Mouse (Mus musculus) CH12.LX (cell line): ENCODE results near the gene Olfr91. TPM values are rescaled to one million over a fixed set of nuclear protein-coding genes. Genes with fewer than 3 reads are reported as not detected.
A peak's percentile ranks its signal among the peaks of the same experiment; 100 is the strongest.

ENCODE experiments used
- DNase-seq: peaks from one replicate; pipeline ENCODE4 v3.0.0-alpha.2; 2013; ENCODE audit errors: extremely low read depth
- H3K27ac ChIP-seq: 2 replicates; pipeline ENCODE4 v1.5.1; 2012; ENCODE audit warnings: low read depth, mild to moderate bottlenecking, control low read depth, moderate library complexity; ENCODE audit not compliant: insufficient read depth
- H3K27me3 ChIP-seq: replicated peaks from 2 replicates; pipeline ENCODE3; 2012; ENCODE audit warnings: inconsistent platforms
- H3K36me3 ChIP-seq, 2 experiments: replicated peaks in 1 of 2; 2 replicates each; pipeline versions ENCODE3 to v1.6.1; 2012; ENCODE audit warnings: inconsistent platforms in 1 of 2, low read length in 1 of 2, mild to moderate bottlenecking in 1 of 2, mixed read lengths in 1 of 2, moderate library complexity in 1 of 2; ENCODE audit not compliant: control insufficient read depth in 1 of 2, insufficient read depth in 1 of 2
- H3K4me1 ChIP-seq, 2 experiments: 2 replicates each; pipeline ENCODE4 v1.6.1; 2012; ENCODE audit warnings: inconsistent platforms in 1 of 2, moderate library complexity in 1 of 2; ENCODE audit not compliant: insufficient read depth in 2 of 2, control insufficient read depth in 1 of 2
- H3K4me2 ChIP-seq: 2 replicates; pipeline ENCODE4 v1.6.1; 2012; ENCODE audit warnings: low read depth, mild to moderate bottlenecking, control low read depth; ENCODE audit not compliant: poor library complexity, insufficient read depth, severe bottlenecking
- H3K4me3 ChIP-seq, 3 experiments: fragments of 150-350 bp in 1 of 3; sonication (generic) in 1 of 3; replicated peaks in 1 of 3; 2 replicates each; pipeline versions ENCODE3 to v1.5.1; 2011 to 2012; ENCODE audit warnings: low read depth in 2 of 3, low read length in 2 of 3, mild to moderate bottlenecking in 2 of 3, moderate library complexity in 2 of 3, control low read depth in 1 of 3, improper control_type of control experiment in 1 of 3, inconsistent platforms in 1 of 3, mixed read lengths in 1 of 3; ENCODE audit not compliant: poor library complexity in 1 of 3
- H3K79me2 ChIP-seq: replicated peaks from 2 replicates; pipeline ENCODE4 v1.6.1; 2012; ENCODE audit warnings: mild to moderate bottlenecking, moderate library complexity; ENCODE audit not compliant: control insufficient read depth, poor library complexity, insufficient read depth, severe bottlenecking; ENCODE audit errors: extremely low read depth
- H3K9ac ChIP-seq: 2 replicates; pipeline ENCODE4 v1.6.1; 2012; ENCODE audit warnings: low read depth, mild to moderate bottlenecking, control low read depth, moderate library complexity; ENCODE audit not compliant: insufficient read depth
- H3K9me3 ChIP-seq: replicated peaks from 2 replicates; pipeline ENCODE3; 2012; ENCODE audit warnings: low read length, inconsistent platforms, mixed read lengths
- BHLHE40 ChIP-seq: IDR thresholded peaks from 2 replicates; pipeline ENCODE4 v1.6.1; 2011; ENCODE audit warnings: mild to moderate bottlenecking, low read depth, low read length, improper control_type of control experiment
- CHD1 ChIP-seq: IDR thresholded peaks from 2 replicates; pipeline ENCODE4 v1.6.1; 2012; ENCODE audit warnings: low read depth, low read length, improper control_type of control experiment, inconsistent platforms
- CHD2 ChIP-seq: IDR thresholded peaks from 2 replicates; pipeline ENCODE4 v1.6.1; 2011; ENCODE audit warnings: low read length, improper control_type of control experiment
- CTCF ChIP-seq, 2 experiments: IDR thresholded peaks in 1 of 2; conservative IDR thresholded peaks in 1 of 2; 2 replicates each; pipeline ENCODE4 v1.5.1; 2011 to 2012; ENCODE audit warnings: low read depth in 2 of 2, low read length in 2 of 2, improper control_type of control experiment in 1 of 2, inconsistent platforms in 1 of 2, mild to moderate bottlenecking in 1 of 2, moderate library complexity in 1 of 2
- E2F4 ChIP-seq: IDR thresholded peaks from 2 replicates; pipeline ENCODE4 v1.6.1; 2011; ENCODE audit warnings: low read depth, low read length, improper control_type of control experiment; ENCODE audit not compliant: insufficient replicate concordance
- ELF1 ChIP-seq: IDR thresholded peaks from 2 replicates; pipeline ENCODE4 v1.6.1; 2014; ENCODE audit warnings: low read depth, mild to moderate bottlenecking, inconsistent platforms, low read length, improper control_type of control experiment
- EP300 ChIP-seq: IDR thresholded peaks from 2 replicates; pipeline ENCODE4 v1.6.1; 2011; ENCODE audit warnings: low read length, improper control_type of control experiment
- ETS1 ChIP-seq: conservative IDR thresholded peaks from 2 replicates; pipeline ENCODE4 v1.6.1; 2012; ENCODE audit warnings: low read depth, mild to moderate bottlenecking, inconsistent platforms, low read length, improper control_type of control experiment, moderate library complexity
- GABPA ChIP-seq: IDR thresholded peaks from 2 replicates; pipeline ENCODE4 v1.6.1; 2012; ENCODE audit warnings: low read depth, low read length, improper control_type of control experiment, inconsistent platforms; ENCODE audit not compliant: insufficient replicate concordance
- HCFC1 ChIP-seq: IDR thresholded peaks from 2 replicates; pipeline ENCODE4 v1.6.1; 2012; ENCODE audit warnings: low read depth, mild to moderate bottlenecking, inconsistent platforms, low read length, improper control_type of control experiment
- IRF4 ChIP-seq: IDR thresholded peaks from 2 replicates; pipeline ENCODE4 v1.6.1; 2014; ENCODE audit warnings: low read depth, mild to moderate bottlenecking, inconsistent platforms, low read length, improper control_type of control experiment
- JUN ChIP-seq: IDR thresholded peaks from 2 replicates; pipeline ENCODE4 v1.6.1; 2011; ENCODE audit warnings: low read depth, mild to moderate bottlenecking, low read length, improper control_type of control experiment, moderate library complexity; ENCODE audit not compliant: insufficient read depth
- JUND ChIP-seq: conservative IDR thresholded peaks from 2 replicates; pipeline ENCODE4 v1.6.1; 2011; ENCODE audit warnings: low read depth, low read length, improper control_type of control experiment
- KAT2A ChIP-seq: IDR thresholded peaks from 2 replicates; pipeline ENCODE4 v1.6.1; 2012; ENCODE audit warnings: low read length, improper control_type of control experiment, inconsistent platforms; ENCODE audit not compliant: insufficient replicate concordance
- MAFK ChIP-seq: IDR thresholded peaks from 2 replicates; pipeline ENCODE4 v1.6.1; 2011; ENCODE audit warnings: low read length, improper control_type of control experiment; ENCODE audit not compliant: insufficient replicate concordance
- MAX ChIP-seq: IDR thresholded peaks from 2 replicates; pipeline ENCODE4 v1.6.1; 2011; ENCODE audit warnings: low read length, improper control_type of control experiment
- MAZ ChIP-seq: IDR thresholded peaks from 2 replicates; pipeline ENCODE4 v1.6.1; 2012; ENCODE audit warnings: low read depth, mild to moderate bottlenecking, inconsistent platforms, low read length, improper control_type of control experiment, moderate library complexity
- MEF2A ChIP-seq: IDR thresholded peaks from 2 replicates; pipeline ENCODE4 v1.6.1; 2014; ENCODE audit warnings: low read depth, mild to moderate bottlenecking, inconsistent platforms, low read length, improper control_type of control experiment, borderline replicate concordance
- MXI1 ChIP-seq: IDR thresholded peaks from 2 replicates; pipeline ENCODE4 v1.6.1; 2011; ENCODE audit warnings: mild to moderate bottlenecking, low read depth, low read length, improper control_type of control experiment
- MYC ChIP-seq: IDR thresholded peaks from 2 replicates; pipeline ENCODE4 v1.6.1; 2011; ENCODE audit warnings: low read depth, mild to moderate bottlenecking, improper control_type of control experiment, low read length
- NELFE ChIP-seq: IDR thresholded peaks from 2 replicates; pipeline ENCODE4 v1.6.1; 2011; ENCODE audit warnings: low read depth, low read length, improper control_type of control experiment
- NRF1 ChIP-seq: IDR thresholded peaks from 2 replicates; pipeline ENCODE4 v1.6.1; 2014; ENCODE audit warnings: low read depth, mild to moderate bottlenecking, inconsistent platforms, low read length, improper control_type of control experiment, moderate library complexity
- PAX5 ChIP-seq: IDR thresholded peaks from 2 replicates; pipeline ENCODE4 v1.6.1; 2012; ENCODE audit warnings: low read length, inconsistent platforms, mixed read lengths
- POLR2A ChIP-seq: IDR thresholded peaks from 2 replicates; pipeline ENCODE4 v1.6.1; 2011; ENCODE audit warnings: low read depth, mild to moderate bottlenecking, improper control_type of control experiment, low read length
- POLR2AphosphoS2 ChIP-seq: IDR thresholded peaks from 2 replicates; pipeline ENCODE4 v1.6.1; 2011; ENCODE audit warnings: low read depth, low read length, improper control_type of control experiment
- RAD21 ChIP-seq: IDR thresholded peaks from 2 replicates; pipeline ENCODE4 v1.6.1; 2011; ENCODE audit warnings: low read depth, mild to moderate bottlenecking, low read length, improper control_type of control experiment, moderate library complexity
- RCOR1 ChIP-seq: conservative IDR thresholded peaks from 2 replicates; pipeline ENCODE4 v1.6.1; 2012; ENCODE audit warnings: low read depth, mild to moderate bottlenecking, inconsistent platforms, low read length, improper control_type of control experiment
- SIN3A ChIP-seq: IDR thresholded peaks from 2 replicates; pipeline ENCODE4 v1.6.1; 2012; ENCODE audit warnings: low read length, improper control_type of control experiment, inconsistent platforms
- SMC3 ChIP-seq: IDR thresholded peaks from 2 replicates; pipeline ENCODE4 v1.6.1; 2011; ENCODE audit warnings: low read depth, low read length, improper control_type of control experiment
- TBP ChIP-seq: conservative IDR thresholded peaks from 2 replicates; pipeline ENCODE4 v1.6.1; 2011; ENCODE audit warnings: low read depth, low read length, improper control_type of control experiment
- TCF12 ChIP-seq: IDR thresholded peaks from 2 replicates; pipeline ENCODE4 v1.6.1; 2014; ENCODE audit warnings: low read depth, mild to moderate bottlenecking, inconsistent platforms, low read length, improper control_type of control experiment
- UBTF ChIP-seq: IDR thresholded peaks from 2 replicates; pipeline ENCODE4 v1.6.1; 2012; ENCODE audit warnings: low read depth, mild to moderate bottlenecking, inconsistent platforms, low read length, improper control_type of control experiment, moderate library complexity
- USF1 ChIP-seq: IDR thresholded peaks from 2 replicates; pipeline ENCODE4 v1.6.1; 2014; ENCODE audit warnings: low read depth, mild to moderate bottlenecking, inconsistent platforms, low read length, improper control_type of control experiment
- USF2 ChIP-seq: conservative IDR thresholded peaks from 2 replicates; pipeline ENCODE4 v1.6.1; 2011; ENCODE audit warnings: low read depth, low read length, improper control_type of control experiment
- ZC3H11A ChIP-seq: IDR thresholded peaks from 2 replicates; pipeline ENCODE4 v1.6.1; 2012; ENCODE audit warnings: low read depth, mild to moderate bottlenecking, inconsistent platforms, low read length, improper control_type of control experiment
- ZKSCAN1 ChIP-seq: IDR thresholded peaks from 2 replicates; pipeline ENCODE4 v1.6.1; 2012; ENCODE audit warnings: low read depth, inconsistent platforms, low read length, improper control_type of control experiment, borderline replicate concordance
- ZMIZ1 ChIP-seq: IDR thresholded peaks from 2 replicates; pipeline ENCODE4 v1.6.1; 2012; ENCODE audit warnings: low read depth, mild to moderate bottlenecking, inconsistent platforms, low read length, improper control_type of control experiment
- ZNF384 ChIP-seq: IDR thresholded peaks from 2 replicates; pipeline ENCODE4 v1.6.1; 2012; ENCODE audit warnings: low read depth, low read length, improper control_type of control experiment, inconsistent platforms
- dilution Hi-C: fragments of 300-500 bp; cut with MboI; formaldehyde crosslinking; loops from 2 replicates; pipeline ENCODE4 v1.14.3; 2020; ENCODE audit warnings: low sequenced_read_pairs; ENCODE audit not compliant: extremely low pct_unique_long_range_greater_than_20kb, extremely low pct_ligation_motif_present
- in situ Hi-C: fragments of 300-500 bp; cut with MboI; formaldehyde crosslinking; loops from 3 replicates; pipeline ENCODE4 v1.14.3; 2019; ENCODE audit warnings: low sequenced_read_pairs, low pct_ligation_motif_present, low pct_unique_long_range_greater_than_20kb, mixed read lengths
- polyA plus RNA-seq: library from polyadenylated mRNA; unstranded; fragments of >175 nt; gene quantifications from 2 replicates; pipeline ENCODE4 v1.2.1, GENCODE M21; 2012; ENCODE audit warnings: low read depth; ENCODE audit not compliant: insufficient read length
- total RNA-seq, 2 experiments: library from RNA; depleted of rRNA; stranded (reverse); fragments of 300-350 nt in 1 of 2; fragments of >200 nt in 1 of 2; gene quantifications; 2 replicates each; pipeline ENCODE4 v1.2.3; 2012 to 2014

Gene Olfr91
- total and polyA plus RNA-seq, 3 experiments, result not detected

DNA sequence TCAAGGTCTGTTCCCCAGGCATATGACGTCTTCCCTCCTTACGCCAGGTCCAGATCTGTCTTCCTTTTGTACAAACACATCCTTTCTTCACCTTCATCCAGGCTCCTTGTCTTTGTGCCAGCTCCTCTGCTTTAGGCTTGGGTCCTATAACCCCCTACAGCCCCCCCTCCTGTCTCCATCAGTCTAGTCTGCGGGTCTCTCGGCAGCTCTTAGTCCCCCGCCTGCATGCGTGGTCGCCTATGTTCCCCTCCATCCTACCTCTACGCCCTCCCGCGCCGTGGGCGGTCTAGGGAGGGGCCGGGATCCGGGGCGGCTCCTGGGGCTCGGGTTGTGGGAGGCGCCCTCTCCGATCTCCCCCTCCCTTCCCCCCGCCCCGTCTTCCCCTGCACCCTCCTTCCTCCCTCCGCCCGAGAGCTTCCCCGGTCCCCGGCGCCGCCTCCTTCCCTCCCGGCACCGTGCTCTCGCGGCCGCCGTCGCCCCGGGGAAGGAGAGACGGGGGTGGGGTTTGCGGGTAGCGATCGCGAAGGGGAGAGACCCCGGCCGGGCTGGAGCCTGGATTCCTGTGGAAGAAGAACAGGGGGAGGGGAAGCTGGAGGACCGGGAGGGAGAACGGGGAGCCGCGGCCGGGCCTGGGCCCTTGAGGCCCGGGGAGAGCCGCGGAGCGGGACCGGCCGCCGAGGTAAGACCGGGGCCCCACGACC is 52.3 kb downstream of the Olfr91 start, which contains the start of gene Gabbr1:
Gene Gabbr1, plus strand, starts transcription at position 356 of the 701 bp plus-strand sequence.
- Histone ChIP-seq H3K27me3 (peaks cover 6% of the 10 kb centered on the region), H3K79me2 (no peaks in the 10 kb centered on the region), H3K4me3 (peak within 1 kb of the TSS; percentile 56 to 78 (median 75)), H3K27ac (no peak within 1 kb of the TSS), H3K9me3 (no peaks in the 10 kb centered on the region), H3K9ac (peak within 1 kb of the TSS; percentile 64), H3K4me1 (peaks cover 6 to 20% of the 10 kb centered on the region in 2 experiments), H3K4me2 (peak within 1 kb of the TSS; percentile 72), H3K36me3 (peaks cover 3 to 22% of the 10 kb centered on the region in 2 experiments)
- in situ Hi-C loops, result no loop called here
- peak; percentile 55 for DNase-seq
- no peak for TF ChIP-seq POLR2A
- TF ChIP-seq CTCF (conservative IDR thresholded peaks at IDR 0.05 in 1 of 2, IDR thresholded peaks at IDR 0.05 in 1 of 2; ENCODE audit: low read depth in 2 of 2, low read length in 2 of 2), result no peak
- no peak for TF ChIP-seq E2F4
- TF ChIP-seq PAX5, result no peak
- no peak for TF ChIP-seq KAT2A
- TF ChIP-seq RAD21, result no peak
- TF ChIP-seq ZMIZ1, result no peak
- no peak for TF ChIP-seq CHD2
- no peak for TF ChIP-seq SIN3A
- no peak for TF ChIP-seq ZC3H11A
- TF ChIP-seq USF2, result no peak
- no peak for TF ChIP-seq MAFK
- 0 out of 2 replicates have a peak, but pooled peaks have one; percentile 21 for TF ChIP-seq CHD1
- TF ChIP-seq NRF1, result 0 out of 2 replicates have a peak, but pooled peaks have one; percentile 21
- TF ChIP-seq HCFC1, result no peak
- no peak for TF ChIP-seq BHLHE40
- TF ChIP-seq TCF12, result no peak
- no peak for TF ChIP-seq ZKSCAN1
- no peak for TF ChIP-seq ZNF384
- TF ChIP-seq MYC, result no peak
- no peak for TF ChIP-seq SMC3
- TF ChIP-seq IRF4, result no peak
- TF ChIP-seq MXI1, result peak; percentile 48; the same call in 1 of the 2 replicates
- TF ChIP-seq NELFE, result no peak
- TF ChIP-seq JUND, result no peak
- no peak for TF ChIP-seq EP300
- TF ChIP-seq MEF2A, result no peak
- TF ChIP-seq RCOR1, result no peak
- no peak for TF ChIP-seq USF1
- no peak for TF ChIP-seq GABPA
- no peak for TF ChIP-seq JUN
- TF ChIP-seq POLR2AphosphoS2, result no peak
- peak; percentile 85 for TF ChIP-seq UBTF
- no peak for TF ChIP-seq MAX
- TF ChIP-seq TBP, result no peak
- TF ChIP-seq MAZ, result peak; percentile 97
- TF ChIP-seq ELF1, result peak; percentile 36; the same call in 1 of the 2 replicates
- no peak for TF ChIP-seq ETS1
- dilution Hi-C loops, result no loop called here
